Mouse (Mus musculus) limb, embryonic 14.5 days (tissue): ENCODE data around the gene Sec14l5. TPM values are rescaled to one million over a fixed set of nuclear protein-coding genes. Genes with fewer than 3 reads are reported as not detected.

ENCODE experiments used
- ATAC-seq: fragments of 200-750 bp; cut with Nextera tagmentation; 2 replicates; pipeline ENCODE4 v1.8.0; 2017; ENCODE audit warnings: low read depth, moderate number of reproducible peaks, moderate TSS enrichment; ENCODE audit not compliant: low FRiP score
- DNase-seq: peaks from one replicate; pipeline ENCODE4 v3.0.0-alpha.2; 2015; ENCODE audit warnings: low spot score
- H3K27ac ChIP-seq: fragments of 300-500 bp; sonication (generic); replicated peaks from 2 replicates; pipeline ENCODE4 v1.5.1; 2014; ENCODE audit warnings: low read depth, mild to moderate bottlenecking, low read length, moderate library complexity, mixed read lengths
- H3K27me3 ChIP-seq: fragments of 300-500 bp; sonication (generic); 2 replicates; pipeline ENCODE4 v1.6.1; 2014; ENCODE audit warnings: low read length, mixed read lengths; ENCODE audit not compliant: control insufficient read depth, insufficient read depth
- H3K36me3 ChIP-seq: fragments of 300-500 bp; sonication (generic); 2 replicates; pipeline ENCODE4 v1.6.1; 2014; ENCODE audit warnings: mild to moderate bottlenecking, low read length, moderate library complexity, mixed read lengths; ENCODE audit not compliant: control insufficient read depth, insufficient read depth
- H3K4me1 ChIP-seq: fragments of 300-500 bp; sonication (generic); 2 replicates; pipeline ENCODE4 v1.6.1; 2014; ENCODE audit warnings: antibody characterized with exemption, low read length, mixed read lengths; ENCODE audit not compliant: control insufficient read depth, insufficient read depth
- H3K4me2 ChIP-seq: fragments of 300-500 bp; sonication (generic); replicated peaks from 2 replicates; pipeline ENCODE4 v1.6.1; 2014; ENCODE audit warnings: low read depth, mild to moderate bottlenecking, low read length, moderate library complexity; ENCODE audit not compliant: severe bottlenecking
- H3K4me3 ChIP-seq: fragments of 300-500 bp; sonication (generic); replicated peaks from 2 replicates; pipeline ENCODE4 v1.5.1; 2014; ENCODE audit warnings: low read length
- H3K9ac ChIP-seq: fragments of 300-500 bp; sonication (generic); 2 replicates; pipeline ENCODE4 v1.6.1; 2014; ENCODE audit warnings: mild to moderate bottlenecking, low read depth, low read length, moderate library complexity; ENCODE audit not compliant: severe bottlenecking
- H3K9me3 ChIP-seq: fragments of 300-500 bp; sonication (generic); 2 replicates; pipeline ENCODE4 v1.6.1; 2016; ENCODE audit warnings: low read length; ENCODE audit not compliant: control insufficient read depth
- POLR2A ChIP-seq: fragments of 200-500 bp; IDR thresholded peaks from 2 replicates; pipeline ENCODE4 v1.8.0; 2012; ENCODE audit warnings: inconsistent platforms, mild to moderate bottlenecking, moderate library complexity, borderline replicate concordance; ENCODE audit not compliant: insufficient read depth, insufficient read length; ENCODE audit errors: extremely low read depth
- WGBS: fragments of 180-500 bp; shearing (Covaris S2); extraction: QIAGEN DNeasy Blood & Tissue Kit; methylation state at CpG from one replicate; pipeline ENCODE4 v1.1.7; 2014; 5-methylcytosine and 5-hydroxymethylcytosine counted together
- polyA plus RNA-seq, 2 experiments: library from polyadenylated mRNA; depleted of rRNA in 1 of 2; stranded (reverse) in 1 of 2; unstranded in 1 of 2; fragments of >200 nt; fragmentation: Nextera tagmentation in 1 of 2; extraction: Ambion mirVana in 1 of 2; gene quantifications; 2 replicates each; pipeline versions ENCODE4 v1.2.1 to v1.2.3; 2012 to 2014

Gene Sec14l5
- polyA plus RNA-seq, 2 experiments, result 0.10 to 0.45 TPM

- no peaks in the 10 kb centered on the region for H3K36me3 ChIP-seq
- H3K4me3 ChIP-seq, result peak overlapping the region; percentile 41; the same call in 1 of the 2 replicates
- no peak overlapping the region for H3K27ac ChIP-seq
- TF ChIP-seq POLR2A, result no peak
- DNase-seq (no peak), ATAC-seq (no peak)
- WGBS, result 6% methylated on average over 25 of the region's 25 CpGs
- H3K4me2 ChIP-seq, result peak overlapping the region; percentile 58; the same call in 1 of the 2 replicates
- no peak overlapping the region for H3K9ac ChIP-seq
- no peaks in the 10 kb centered on the region for H3K9me3 ChIP-seq
- peaks cover 46% of the 10 kb centered on the region for H3K27me3 ChIP-seq
- peaks cover 5% of the 10 kb centered on the region; the same call in 1 of the 2 replicates for H3K4me1 ChIP-seq
Measured at GRCm38 (mm10) chr16:5131251-5131922, 15.5 kb upstream of the Sec14l5 start.

- Histone ChIP-seq H3K36me3 (no peaks in the 10 kb centered on the region), H3K4me2 (peak within 1 kb of the TSS; percentile 58), H3K9ac (peak within 1 kb of the TSS; percentile 36; the same call in 1 of the 2 replicates), H3K4me3 (peak within 1 kb of the TSS; percentile 41), H3K27me3 (peaks cover 46% of the 10 kb centered on the region), H3K27ac (no peak within 1 kb of the TSS), H3K4me1 (peaks cover 5% of the 10 kb centered on the region; the same call in 1 of the 2 replicates), H3K9me3 (no peaks in the 10 kb centered on the region)
- TF ChIP-seq POLR2A, result no peak
- DNase-seq, result no peak
- no peak for ATAC-seq
- WGBS, result 2% methylated on average over 34 of the region's 39 CpGs
Measured at GRCm38 (mm10) chr16:5132401-5132801, 14.5 kb upstream of the Sec14l5 start, which contains the start of gene Ppl. Gene Ppl (minus strand): TSS chr16:5132421.

GRCm38 (mm10) chr16:5134623-5135330 lies 12.1 kb upstream of the Sec14l5 start:
- Histone ChIP-seq H3K4me1 (peaks cover 5% of the 10 kb centered on the region), H3K4me2 (no peak overlapping the region)

GRCm38 (mm10) chr16:5135551-5136261 lies 11.2 kb upstream of the Sec14l5 start:
- Histone ChIP-seq H3K9me3 (no peaks in the 10 kb centered on the region), H3K27ac (no peak overlapping the region), H3K9ac (no peak overlapping the region), H3K4me2 (no peak overlapping the region), H3K4me1 (peaks cover 5% of the 10 kb centered on the region), H3K27me3 (peaks cover 34% of the 10 kb centered on the region), H3K36me3 (no peaks in the 10 kb centered on the region), H3K4me3 (no peak overlapping the region)
- no peak for DNase-seq
- 70% methylated on average over 8 of the region's 8 CpGs for WGBS
- no peak for TF ChIP-seq POLR2A
- ATAC-seq, result no peak

More at GRCm38 (mm10) chr16:5134623-5135330, 12.1 kb upstream of the Sec14l5 start:
- no peak for TF ChIP-seq POLR2A
- Histone ChIP-seq H3K4me3 (no peak overlapping the region), H3K27me3 (peaks cover 39% of the 10 kb centered on the region), H3K9ac (no peak overlapping the region), H3K27ac (no peak overlapping the region), H3K9me3 (no peaks in the 10 kb centered on the region), H3K36me3 (no peaks in the 10 kb centered on the region)
- peak; percentile 45 for ATAC-seq
- DNase-seq, result peak; percentile 69
- 65% methylated on average over 14 of the region's 14 CpGs for WGBS

GRCm38 (mm10) chr16:5136505-5136904 lies 10.4 kb upstream of the Sec14l5 start:
- Histone ChIP-seq H3K4me3 (no peak overlapping the region), H3K27ac (no peak overlapping the region), H3K36me3 (no peaks in the 10 kb centered on the region), H3K9me3 (no peaks in the 10 kb centered on the region), H3K4me2 (no peak overlapping the region), H3K27me3 (peaks cover 26% of the 10 kb centered on the region), H3K9ac (no peak overlapping the region), H3K4me1 (peaks cover 5% of the 10 kb centered on the region)
- DNase-seq, result peak; percentile 49
- no peak for ATAC-seq
- no peak for TF ChIP-seq POLR2A
- WGBS, result 12% methylated on average over 4 of the region's 4 CpGs
